Mouse (Mus musculus): ENCODE data around the gene Nup155.

DNA sequence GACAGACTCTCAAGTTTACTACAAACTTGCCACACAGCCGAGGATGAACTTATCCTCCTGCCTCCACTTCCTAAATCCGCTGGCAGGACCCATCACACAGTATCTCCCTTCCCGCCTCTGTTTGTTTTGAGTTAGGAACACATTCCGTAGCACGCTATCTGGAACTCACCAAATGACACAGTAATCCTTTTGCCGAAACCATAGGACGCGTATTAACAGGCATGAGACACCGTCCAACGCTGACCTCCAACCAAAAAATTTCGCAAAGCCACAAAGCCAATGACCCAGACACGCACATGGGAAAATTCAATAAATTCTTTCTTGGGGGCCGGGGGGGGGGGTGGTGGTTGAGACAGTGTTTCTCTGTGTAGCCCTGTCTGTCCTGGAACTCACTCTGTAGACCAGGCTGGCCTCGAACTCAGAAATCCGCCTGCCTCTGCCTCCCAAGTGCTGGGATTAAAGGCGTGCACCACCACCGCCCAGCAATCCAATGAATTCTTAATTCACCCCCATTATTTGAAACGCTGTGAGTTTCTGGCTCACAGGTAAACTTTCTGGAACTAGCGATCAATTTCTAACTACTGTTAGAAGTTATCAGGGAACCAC lies 610 bp upstream of the Nup155 start:
- TF ChIP-seq TAL1 (IDR thresholded peaks at IDR 0.05; ENCODE audit: low read length): no peak
- TF ChIP-seq GATA1 (IDR thresholded peaks at IDR 0.05; ENCODE audit: low read length): no peak
